Mouse (Mus musculus): ENCODE data around the gene Perm1.

Perm1 gene

DNA sequence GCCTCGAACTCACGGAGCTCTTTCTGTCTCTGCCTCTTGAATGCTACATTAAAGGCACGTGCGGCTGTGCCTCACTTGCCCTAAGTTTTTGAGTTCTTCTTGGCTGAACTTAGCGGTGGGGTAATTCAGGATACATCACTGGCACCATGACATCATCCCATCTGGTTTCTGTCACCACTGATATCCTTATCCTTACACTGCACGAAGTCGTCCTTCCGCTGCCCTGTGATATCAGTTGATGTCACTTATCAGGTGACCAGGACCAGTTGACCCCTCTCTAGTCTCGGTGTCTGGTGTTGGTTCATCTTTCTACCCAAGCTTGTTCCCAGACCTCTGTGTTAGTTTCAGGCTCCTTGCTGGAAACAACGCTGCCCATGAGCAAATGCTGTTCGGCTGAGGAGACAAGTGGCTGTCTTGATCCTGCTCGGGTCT is 13.2 kb upstream of the Perm1 start:
- no peak for DNase-seq

GRCm38 (mm10) chr4:156203001-156203412 is 12.7 kb upstream of the Perm1 start, which contains the start of gene AW011738:
AW011738 (plus strand) TSS chr4:156203304.
- peak; percentile 76 to 88 for DNase-seq

DNA sequence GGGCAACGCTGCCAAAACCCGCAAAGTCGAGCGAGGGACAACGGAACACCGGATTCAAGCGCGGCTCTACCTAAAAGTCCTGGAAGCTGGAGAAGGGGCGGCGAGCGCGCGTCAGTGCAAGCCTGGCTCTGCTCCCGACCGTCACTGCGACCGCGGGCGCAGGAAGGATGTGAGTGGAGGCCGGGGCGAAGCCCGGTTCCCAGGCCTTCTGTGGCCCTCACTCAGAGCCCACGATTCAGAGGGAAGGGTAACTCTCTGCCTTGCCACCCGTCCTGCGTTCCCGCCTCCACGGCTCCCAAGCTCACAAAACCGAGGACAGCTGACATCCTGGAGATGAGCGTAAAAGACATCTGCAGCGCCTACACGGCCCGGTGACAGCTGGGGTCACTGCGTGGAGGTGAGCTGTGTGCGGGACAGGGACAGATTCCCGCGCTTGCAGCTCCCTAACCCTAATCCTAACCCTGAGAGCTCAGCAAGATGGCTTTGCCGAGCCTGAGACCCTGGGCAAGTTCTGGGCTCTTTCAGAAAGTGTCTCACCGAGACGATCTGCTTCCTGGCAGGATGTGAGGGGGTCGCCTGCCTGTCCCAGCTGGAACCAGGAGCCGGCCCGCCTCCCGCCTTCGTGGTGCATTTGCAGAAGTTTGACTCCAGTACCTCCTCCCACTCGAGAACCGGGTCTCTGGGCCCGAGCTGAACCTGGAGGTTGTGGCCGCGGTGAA is 12.1 kb upstream of the Perm1 start:
- DNase-seq: peak in 1 of 2 experiments; percentile 51

GRCm38 (mm10) chr4:156208872-156209271 is 6.8 kb upstream of the Perm1 start:
- no peak for DNase-seq

DNA sequence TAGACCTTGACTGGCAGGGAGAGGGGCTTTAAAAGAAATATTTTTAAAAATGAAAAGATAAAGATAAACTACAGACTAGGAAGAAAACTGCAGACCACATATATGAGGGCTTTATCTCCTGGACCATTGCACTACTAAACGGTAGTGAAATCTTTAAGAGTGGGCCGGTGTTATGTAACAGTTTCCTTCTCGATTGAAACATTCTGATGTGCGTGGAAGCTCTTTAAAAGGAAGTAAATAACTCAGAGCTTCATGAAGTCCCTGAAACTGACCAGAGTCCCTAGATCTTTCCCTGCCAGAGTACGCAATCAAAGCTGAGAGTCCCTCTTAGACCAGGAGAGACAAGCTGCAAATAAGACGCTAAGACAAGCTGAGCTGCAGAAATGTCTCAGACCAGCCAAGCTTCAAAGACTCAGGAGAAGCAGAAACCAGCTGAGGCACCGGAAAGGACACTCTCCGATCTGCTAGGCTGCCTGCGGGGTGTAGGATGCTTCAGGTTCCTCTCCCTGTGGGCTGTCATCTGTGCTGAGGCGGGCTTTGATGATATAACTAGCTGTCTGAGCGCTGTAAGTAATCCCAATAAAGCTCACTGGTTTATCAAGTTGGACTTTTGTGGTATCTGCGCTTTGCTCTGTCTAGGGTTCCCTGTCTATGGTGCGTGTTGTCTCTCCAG is 5.6 kb upstream of the Perm1 start:
- DNase-seq: no peak

DNA sequence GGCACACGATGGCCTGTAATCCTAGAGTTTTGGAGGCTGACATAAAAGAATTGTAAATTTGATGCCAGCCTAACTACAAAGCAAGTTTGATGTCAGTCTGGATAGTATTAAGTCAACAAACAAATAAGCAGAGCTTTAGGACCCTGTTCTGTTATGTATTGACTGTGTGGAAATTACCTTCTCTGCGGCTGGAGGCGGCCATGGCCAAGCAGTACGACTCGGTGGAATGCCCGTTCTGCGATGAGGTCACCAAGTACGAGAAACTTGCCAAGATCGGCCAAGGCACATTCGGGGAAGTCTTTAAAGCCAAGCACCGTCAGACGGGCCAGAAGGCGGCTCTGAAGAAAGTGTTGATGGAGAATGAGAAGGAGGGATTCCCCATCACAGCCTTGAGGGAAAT is 2.5 kb upstream of the Perm1 start:
- no peak for DNase-seq

DNA sequence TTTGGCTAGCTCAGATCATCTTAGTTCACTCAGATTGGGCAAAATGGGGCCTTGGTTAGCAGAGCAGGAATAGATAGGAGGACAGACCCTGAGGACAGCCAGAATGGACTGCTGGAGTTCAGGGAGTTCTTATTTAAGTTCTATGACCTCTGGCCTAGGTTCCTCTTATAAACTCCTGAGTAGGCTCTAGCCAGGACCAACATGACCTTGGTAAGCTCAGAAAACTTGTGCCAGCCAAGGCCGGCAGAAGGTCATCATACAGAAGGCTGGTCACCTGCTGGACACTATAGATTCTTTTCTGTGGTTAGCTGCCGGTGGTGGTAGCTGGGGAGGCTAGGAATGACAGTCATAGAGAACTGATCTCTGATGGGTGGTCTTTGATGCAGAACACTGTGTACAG is 528 bp downstream of the Perm1 start:
- DNase-seq: no peak

GRCm38 (mm10) chr4:156217022-156217669 is 1.5 kb downstream of the Perm1 start:
- DNase-seq: no peak

- no peak for DNase-seq
These were observed 2.2 kb downstream of the Perm1 start for GRCm38 (mm10) chr4:156217838-156218237.

DNA sequence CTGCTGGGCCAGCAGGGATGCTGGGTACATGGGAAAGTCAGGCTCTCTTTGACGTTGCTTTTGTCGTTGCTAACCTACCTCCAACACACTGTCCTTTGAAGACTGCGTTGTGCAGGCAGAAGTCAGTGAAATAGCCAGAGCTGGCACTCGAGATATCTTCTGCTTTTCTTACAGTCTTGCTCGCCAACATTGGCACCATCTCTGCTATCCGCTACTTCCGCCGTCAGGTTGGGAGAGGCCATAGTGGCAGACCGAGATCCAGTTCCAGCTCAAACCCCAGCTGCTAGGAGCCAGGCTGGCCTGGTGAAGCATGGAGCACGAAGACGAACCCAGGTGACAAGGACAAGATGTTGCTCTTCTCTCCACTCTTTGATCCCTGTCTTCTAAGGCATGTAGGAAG is 4.3 kb downstream of the Perm1 start:
- no peak for DNase-seq

- DNase-seq: no peak
These were observed 8.6 kb downstream of the Perm1 start for GRCm38 (mm10) chr4:156224276-156224675.

GRCm38 (mm10) chr4:156227752-156228392 is 12.2 kb downstream of the Perm1 start:
- peak in 1 of 2 experiments; percentile 49 for DNase-seq

GRCm38 (mm10) chr4:156228393-156229024 is 12.8 kb downstream of the Perm1 start:
- peak in 1 of 2 experiments; percentile 49 for DNase-seq

GRCm38 (mm10) chr4:156234021-156234501 is 18.4 kb downstream of the Perm1 start:
- peak in 1 of 2 experiments; percentile 48 for DNase-seq

DNA sequence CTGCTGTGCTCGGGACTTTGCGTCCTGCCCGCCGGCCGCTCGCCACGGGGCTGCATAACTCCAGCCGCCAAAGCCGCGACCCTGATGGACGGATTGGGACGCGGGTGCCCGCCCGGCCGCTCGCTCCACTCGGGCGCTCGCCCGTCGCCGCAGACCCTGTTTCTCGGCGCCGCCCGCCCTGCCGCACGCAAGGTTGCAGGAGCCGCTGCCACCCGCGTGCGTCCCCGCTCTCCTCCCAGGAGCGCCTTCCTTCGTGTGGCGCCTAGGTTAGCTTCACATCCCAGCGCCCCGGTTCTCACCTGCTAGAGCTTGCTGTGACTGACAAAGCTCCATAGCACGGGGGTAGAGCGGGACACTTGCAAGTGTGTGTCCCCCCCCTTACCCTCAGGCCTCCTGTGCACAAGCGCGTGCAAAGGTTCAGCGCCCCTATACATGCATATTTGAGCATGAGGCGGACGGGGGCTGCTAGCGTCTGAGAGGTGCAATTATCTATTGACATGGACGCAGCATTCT is 19.1 kb downstream of the Perm1 start, which contains the start of gene Plekhn1:
TSS of gene Plekhn1 (minus strand) at position 157 of the 513 bp plus-strand sequence.
- DNase-seq: peak; percentile 81 to 89

GRCm38 (mm10) chr4:156235360-156235770 is 19.7 kb downstream of the Perm1 start:
- DNase-seq: peak in 1 of 2 experiments; percentile 22

DNA sequence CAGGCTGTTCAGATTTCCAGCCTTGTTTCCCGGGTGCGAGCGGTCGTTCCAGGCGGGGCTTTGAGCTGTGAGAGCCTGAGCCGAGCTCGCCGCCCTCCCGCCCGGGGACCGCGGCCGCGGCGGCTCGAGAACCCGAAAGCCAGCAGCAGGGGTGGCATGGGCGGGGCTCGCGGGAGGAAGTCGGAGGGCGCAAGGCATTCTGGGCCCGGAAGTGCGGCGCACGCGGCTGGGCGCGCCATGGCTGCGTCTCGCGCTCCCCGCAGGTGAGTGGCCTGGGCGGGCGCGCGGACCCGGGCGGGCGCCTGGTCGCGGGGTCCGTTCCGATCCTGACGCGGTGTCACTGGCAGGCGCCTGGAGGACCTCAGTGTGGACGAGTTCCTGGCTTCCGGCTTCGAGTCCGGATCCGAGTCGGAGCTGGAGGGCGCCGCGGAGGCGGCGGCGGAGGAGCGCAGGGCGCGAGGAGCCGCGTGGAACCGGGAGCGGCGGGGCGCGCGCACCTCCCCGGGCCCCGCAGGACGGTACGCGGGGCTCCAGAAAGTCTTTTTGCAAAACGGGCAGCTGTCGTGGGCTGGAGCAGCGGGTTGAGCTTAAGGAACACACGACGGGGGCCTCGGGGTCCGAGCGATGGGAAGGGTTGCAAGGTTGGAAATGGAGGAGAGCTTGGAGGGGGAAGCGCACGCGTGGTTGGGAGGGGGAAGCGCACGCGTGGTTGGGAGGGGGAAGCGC is 20.3 kb downstream of the Perm1 start, which contains the start of gene Noc2l:
TSS of gene Noc2l (plus strand) at position 203 of the 726 bp plus-strand sequence.
- DNase-seq: peak; percentile 93 to 97

GRCm38 (mm10) chr4:156236651-156237447 is 21.2 kb downstream of the Perm1 start:
- peak in 1 of 2 experiments; percentile 33 for DNase-seq

GRCm38 (mm10) chr4:156249567-156249966 is 33.9 kb downstream of the Perm1 start:
- DNase-seq: no peak

- DNase-seq: no peak
These were observed 35.4 kb downstream of the Perm1 start for GRCm38 (mm10) chr4:156251081-156251480.

Data from kidney, postnatal 36 days (tissue).